Mouse (Mus musculus) hindbrain, embryonic 12.5 days (tissue): ENCODE measurements around the gene Kcnh1. TPM values are rescaled to one million over a fixed set of nuclear protein-coding genes. Genes with fewer than 3 reads are reported as not detected.

Source experiments
- ATAC-seq: fragments of 200-750 bp; cut with Nextera tagmentation; 2 replicates; pipeline ENCODE4 v1.8.0; 2017; ENCODE audit warnings: moderate TSS enrichment; ENCODE audit not compliant: low FRiP score
- H3K27ac ChIP-seq: fragments of 300-500 bp; sonication (generic); 2 replicates; pipeline ENCODE4 v1.5.1; 2016; ENCODE audit warnings: mild to moderate bottlenecking
- H3K27me3 ChIP-seq: fragments of 300-500 bp; sonication (generic); 2 replicates; pipeline ENCODE4 v1.6.1; 2016; ENCODE audit warnings: mild to moderate bottlenecking
- H3K36me3 ChIP-seq: fragments of 300-500 bp; sonication (generic); 2 replicates; pipeline ENCODE4 v1.6.1; 2016; ENCODE audit warnings: mild to moderate bottlenecking
- H3K4me1 ChIP-seq: fragments of 300-500 bp; sonication (generic); 2 replicates; pipeline ENCODE4 v1.6.1; 2016
- H3K4me2 ChIP-seq: fragments of 300-500 bp; sonication (generic); replicated peaks from 2 replicates; pipeline ENCODE4 v1.6.1; 2016; ENCODE audit warnings: mild to moderate bottlenecking
- H3K4me3 ChIP-seq: fragments of 300-500 bp; sonication (generic); 2 replicates; pipeline ENCODE4 v1.5.1; 2016; ENCODE audit warnings: mild to moderate bottlenecking
- H3K9ac ChIP-seq: fragments of 300-500 bp; sonication (generic); 2 replicates; pipeline ENCODE4 v1.6.1; 2016; ENCODE audit warnings: mild to moderate bottlenecking, moderate library complexity
- H3K9me3 ChIP-seq: fragments of 300-500 bp; sonication (generic); replicated peaks from 2 replicates; pipeline ENCODE4 v1.6.1; 2016; ENCODE audit warnings: mild to moderate bottlenecking
- WGBS: fragments of 180-500 bp; shearing (Covaris S2); methylation state at CpG from one replicate; pipeline ENCODE4 v1.1.7; 2016; 5-methylcytosine and 5-hydroxymethylcytosine counted together
- polyA plus RNA-seq: library from polyadenylated mRNA; unstranded; fragments of >200 nt; fragmentation: Nextera tagmentation; extraction: Ambion mirVana; gene quantifications from 2 replicates; pipeline ENCODE4 v1.2.1, GENCODE M21; 2016

Kcnh1 gene
- polyA plus RNA-seq, 1 experiment from 2014 or later, result 0.87 TPM

- Histone ChIP-seq H3K4me1 (no peaks in the 10 kb centered on the region), H3K4me2 (no peak overlapping the region), H3K36me3 (no peaks in the 10 kb centered on the region), H3K27me3 (no peaks in the 10 kb centered on the region), H3K9me3 (no peaks in the 10 kb centered on the region), H3K4me3 (no peak overlapping the region), H3K27ac (no peak overlapping the region), H3K9ac (no peak overlapping the region)
- no peak for ATAC-seq
- 70% methylated on average over 5 of the region's 5 CpGs for WGBS
Observed at GRCm38 (mm10) chr1:192207956-192208355, 17.4 kb downstream of the Kcnh1 start.

DNA sequence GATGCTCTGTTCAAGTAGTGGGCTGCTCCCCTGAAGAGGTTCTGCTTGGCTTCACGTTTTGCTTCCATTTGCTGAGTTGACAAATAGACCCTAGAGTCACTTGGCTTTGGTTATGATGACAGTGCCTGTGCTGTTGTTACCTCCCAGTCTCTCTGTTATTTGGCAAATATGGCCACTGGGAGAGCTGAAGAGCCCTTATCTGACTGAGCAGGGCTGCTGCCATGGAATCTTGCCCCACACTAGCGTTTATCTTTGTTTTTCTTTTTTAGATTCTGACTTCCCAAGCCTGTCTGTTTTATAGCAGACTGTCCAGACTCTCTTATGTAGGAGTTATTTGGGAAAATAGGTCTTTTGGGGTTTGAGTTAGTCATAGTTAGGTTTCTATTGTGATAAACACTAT is 21.9 kb downstream of the Kcnh1 start:
- Histone ChIP-seq H3K4me1 (no peaks in the 10 kb centered on the region), H3K9me3 (no peaks in the 10 kb centered on the region), H3K4me2 (no peak overlapping the region), H3K27me3 (no peaks in the 10 kb centered on the region), H3K9ac (no peak overlapping the region), H3K27ac (no peak overlapping the region), H3K4me3 (no peak overlapping the region), H3K36me3 (no peaks in the 10 kb centered on the region)
- no peak for ATAC-seq
- 70% methylated on average over 2 of the region's 2 CpGs for WGBS

- no peak overlapping the region for H3K9ac ChIP-seq
- ATAC-seq, result no peak
- no peak overlapping the region for H3K4me2 ChIP-seq
- no peaks in the 10 kb centered on the region for H3K27me3 ChIP-seq
- H3K4me3 ChIP-seq, result no peak overlapping the region
- H3K36me3 ChIP-seq, result no peaks in the 10 kb centered on the region
- 92% methylated on average over 4 of the region's 4 CpGs for WGBS
- no peaks in the 10 kb centered on the region for H3K4me1 ChIP-seq
- H3K9me3 ChIP-seq, result no peaks in the 10 kb centered on the region
- H3K27ac ChIP-seq, result no peak overlapping the region
Observed at GRCm38 (mm10) chr1:192214666-192215065, 24.1 kb downstream of the Kcnh1 start.

- Histone ChIP-seq H3K27me3 (no peaks in the 10 kb centered on the region), H3K9me3 (no peaks in the 10 kb centered on the region), H3K4me1 (no peaks in the 10 kb centered on the region), H3K27ac (no peak overlapping the region), H3K36me3 (no peaks in the 10 kb centered on the region), H3K9ac (no peak overlapping the region), H3K4me3 (no peak overlapping the region), H3K4me2 (no peak overlapping the region)
- ATAC-seq, result no peak
- WGBS, result 53% methylated on average over 2 of the region's 2 CpGs
Observed at GRCm38 (mm10) chr1:192220156-192220555, 29.6 kb downstream of the Kcnh1 start.

GRCm38 (mm10) chr1:192224161-192224560 is 33.6 kb downstream of the Kcnh1 start:
- 42% methylated on average over 4 of the region's 4 CpGs for WGBS
- H3K4me2 ChIP-seq, result no peak overlapping the region
- H3K9me3 ChIP-seq, result 0 out of 2 replicates have a peak, but pooled peaks cover 9% of the 10 kb centered on the region
- H3K4me1 ChIP-seq, result no peaks in the 10 kb centered on the region
- no peaks in the 10 kb centered on the region for H3K27me3 ChIP-seq
- H3K9ac ChIP-seq, result no peak overlapping the region
- no peak overlapping the region for H3K27ac ChIP-seq
- H3K4me3 ChIP-seq, result no peak overlapping the region
- H3K36me3 ChIP-seq, result no peaks in the 10 kb centered on the region
- ATAC-seq, result no peak

- H3K36me3 ChIP-seq, result no peaks in the 10 kb centered on the region
- 0 out of 2 replicates have a peak, but pooled peaks cover 7% of the 10 kb centered on the region for H3K9me3 ChIP-seq
- no peak overlapping the region for H3K4me3 ChIP-seq
- H3K27ac ChIP-seq, result no peak overlapping the region
- no peak for ATAC-seq
- no peak overlapping the region for H3K9ac ChIP-seq
- 74% methylated on average over 1 of the region's 1 CpGs for WGBS
- H3K4me1 ChIP-seq, result no peaks in the 10 kb centered on the region
- H3K27me3 ChIP-seq, result no peaks in the 10 kb centered on the region
- H3K4me2 ChIP-seq, result no peak overlapping the region
Observed at GRCm38 (mm10) chr1:192232696-192233095, 42.1 kb downstream of the Kcnh1 start.

- 61% methylated on average over 3 of the region's 3 CpGs for WGBS
- H3K4me2 ChIP-seq, result no peak overlapping the region
- no peaks in the 10 kb centered on the region for H3K9me3 ChIP-seq
- H3K27me3 ChIP-seq, result no peaks in the 10 kb centered on the region
- H3K36me3 ChIP-seq, result no peaks in the 10 kb centered on the region
- no peak for ATAC-seq
- no peak overlapping the region for H3K27ac ChIP-seq
- no peaks in the 10 kb centered on the region for H3K4me1 ChIP-seq
- no peak overlapping the region for H3K9ac ChIP-seq
- no peak overlapping the region for H3K4me3 ChIP-seq
Observed at GRCm38 (mm10) chr1:192246836-192247235, 56.3 kb downstream of the Kcnh1 start.

GRCm38 (mm10) chr1:192259146-192259545 is 68.6 kb downstream of the Kcnh1 start:
- H3K9me3 ChIP-seq, result no peaks in the 10 kb centered on the region
- H3K27ac ChIP-seq, result no peak overlapping the region
- no peaks in the 10 kb centered on the region for H3K36me3 ChIP-seq
- no peak overlapping the region for H3K4me3 ChIP-seq
- no peaks in the 10 kb centered on the region for H3K27me3 ChIP-seq
- H3K4me1 ChIP-seq, result no peaks in the 10 kb centered on the region
- ATAC-seq, result no peak
- H3K4me2 ChIP-seq, result no peak overlapping the region
- H3K9ac ChIP-seq, result no peak overlapping the region
- WGBS, result 89% methylated on average over 5 of the region's 5 CpGs

DNA sequence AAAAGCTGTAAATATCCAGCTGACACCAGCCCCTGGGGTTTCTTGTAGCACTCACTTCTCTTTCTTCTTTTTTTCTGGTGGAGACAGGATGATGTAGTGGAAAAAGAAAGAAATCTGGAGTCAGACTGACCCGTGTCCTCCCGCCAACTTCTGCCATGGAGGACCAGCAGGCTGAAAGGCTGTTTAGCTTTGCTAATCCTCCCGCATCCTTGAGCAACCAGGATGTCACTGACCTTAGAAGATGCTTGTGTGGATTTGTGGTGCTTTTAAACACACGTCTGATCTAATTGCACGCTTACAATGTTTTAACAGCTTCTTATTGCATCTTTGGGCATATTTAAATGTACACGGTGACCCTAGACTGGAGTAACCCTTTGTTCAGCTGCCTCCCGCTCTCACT is 69.0 kb downstream of the Kcnh1 start:
- Histone ChIP-seq H3K4me3 (no peak overlapping the region), H3K27me3 (no peaks in the 10 kb centered on the region), H3K27ac (no peak overlapping the region), H3K9ac (no peak overlapping the region), H3K4me2 (no peak overlapping the region), H3K4me1 (no peaks in the 10 kb centered on the region), H3K9me3 (no peaks in the 10 kb centered on the region), H3K36me3 (no peaks in the 10 kb centered on the region)
- no peak for ATAC-seq
- WGBS, result 84% methylated on average over 7 of the region's 7 CpGs

DNA sequence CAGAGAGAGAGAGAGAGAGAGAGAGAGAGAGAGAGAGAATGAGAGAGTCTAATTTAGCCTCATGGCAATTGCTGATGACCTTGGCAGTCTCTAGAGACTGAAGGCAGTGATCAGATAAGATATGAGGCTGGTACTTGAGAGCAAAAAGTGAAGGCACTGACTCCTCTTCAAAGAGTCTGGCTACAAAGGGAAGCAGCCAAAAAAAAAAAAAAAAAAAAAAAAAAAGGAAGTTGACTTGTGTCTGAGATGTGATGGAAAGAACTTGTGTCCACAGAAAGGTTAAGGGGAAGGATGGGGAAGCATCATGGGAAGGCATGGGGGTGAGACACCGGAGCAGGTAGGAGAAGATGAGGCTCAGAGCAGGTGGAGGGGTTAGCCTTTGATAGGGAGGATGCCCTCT is 75.1 kb downstream of the Kcnh1 start:
- no peak for ATAC-seq
- 91% methylated on average over 1 of the region's 1 CpGs for WGBS
- H3K9me3 ChIP-seq, result no peaks in the 10 kb centered on the region
- no peaks in the 10 kb centered on the region for H3K36me3 ChIP-seq
- no peak overlapping the region for H3K4me3 ChIP-seq
- H3K27me3 ChIP-seq, result no peaks in the 10 kb centered on the region
- no peaks in the 10 kb centered on the region for H3K4me1 ChIP-seq
- H3K27ac ChIP-seq, result no peak overlapping the region
- no peak overlapping the region for H3K4me2 ChIP-seq
- no peak overlapping the region for H3K9ac ChIP-seq

- WGBS, result 92% methylated on average over 6 of the region's 6 CpGs
- Histone ChIP-seq H3K9me3 (no peaks in the 10 kb centered on the region), H3K4me3 (no peak overlapping the region), H3K27ac (no peak overlapping the region), H3K9ac (no peak overlapping the region), H3K4me2 (no peak overlapping the region), H3K36me3 (no peaks in the 10 kb centered on the region), H3K27me3 (no peaks in the 10 kb centered on the region), H3K4me1 (no peaks in the 10 kb centered on the region)
- ATAC-seq, result no peak
Observed at GRCm38 (mm10) chr1:192266956-192267355, 76.4 kb downstream of the Kcnh1 start.

DNA sequence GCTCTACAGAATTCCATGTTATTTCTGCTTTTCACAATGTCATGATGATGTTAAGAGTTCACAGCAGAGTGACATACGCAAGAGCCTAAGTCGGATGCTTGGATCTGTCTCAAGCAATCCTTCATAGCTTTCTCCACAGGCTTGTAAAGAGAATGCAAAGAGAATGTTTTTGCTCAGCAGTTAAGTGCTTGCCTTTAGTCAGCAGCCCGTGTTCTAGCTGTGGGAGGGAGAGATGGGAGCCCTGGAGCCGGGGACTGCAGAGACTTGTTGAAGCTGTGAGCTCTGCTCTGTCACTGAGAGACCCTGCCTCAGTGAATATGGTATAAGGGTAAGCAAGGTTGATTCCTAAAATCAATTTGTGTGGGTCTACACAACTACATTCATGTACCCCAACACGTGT is 78.3 kb downstream of the Kcnh1 start:
- ATAC-seq, result no peak
- H3K4me2 ChIP-seq, result no peak overlapping the region
- H3K27me3 ChIP-seq, result no peaks in the 10 kb centered on the region
- H3K27ac ChIP-seq, result no peak overlapping the region
- no peaks in the 10 kb centered on the region for H3K9me3 ChIP-seq
- H3K4me3 ChIP-seq, result no peak overlapping the region
- H3K4me1 ChIP-seq, result no peaks in the 10 kb centered on the region
- H3K9ac ChIP-seq, result no peak overlapping the region
- WGBS, result 79% methylated on average over 5 of the region's 5 CpGs
- H3K36me3 ChIP-seq, result no peaks in the 10 kb centered on the region

DNA sequence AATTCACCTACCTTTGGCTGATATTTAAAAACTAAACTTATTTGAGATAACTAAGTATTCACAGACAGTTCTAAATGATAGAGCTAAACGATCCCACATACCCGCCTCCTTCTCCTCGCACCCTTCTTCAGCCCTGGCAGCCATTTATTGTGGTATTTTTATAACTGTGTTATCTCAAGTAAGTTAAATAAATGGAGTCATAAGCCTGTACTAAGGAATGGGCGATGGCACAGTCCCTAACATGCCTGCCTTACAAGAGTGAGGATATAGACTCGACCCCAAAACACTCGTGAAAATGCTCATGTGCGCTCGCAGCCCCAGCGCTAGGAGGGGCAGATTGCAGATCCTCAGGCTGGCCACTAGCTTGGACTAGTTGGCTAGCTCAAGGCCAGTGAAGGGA is 79.3 kb downstream of the Kcnh1 start:
- Histone ChIP-seq H3K4me1 (no peaks in the 10 kb centered on the region), H3K9ac (no peak overlapping the region), H3K27ac (no peak overlapping the region), H3K4me3 (no peak overlapping the region), H3K4me2 (no peak overlapping the region), H3K27me3 (no peaks in the 10 kb centered on the region), H3K36me3 (no peaks in the 10 kb centered on the region), H3K9me3 (no peaks in the 10 kb centered on the region)
- no peak for ATAC-seq
- WGBS, result 92% methylated on average over 9 of the region's 9 CpGs
